Mouse (Mus musculus): Measurements from ENCODE around the gene AL607142.1. TPM values are rescaled to one million over a fixed set of nuclear protein-coding genes. Genes with fewer than 3 reads are reported as not detected.

Gene AL607142.1
- not detected in 2 replicates for total RNA-seq (2021)
- long read RNA-seq = 0 reads

- no peak for DNase-seq
These were observed at the start of gene AL607142.1 for GRCm38 (mm10) chr4:120064696-120065095. AL607142.1 (plus strand) TSS chr4:120064996.

- peak; percentile 12 for DNase-seq
These were observed 46.4 kb upstream of the AL607142.1 start for GRCm38 (mm10) chr4:120018426-120018825.

- no peak for DNase-seq
These were observed 42.4 kb upstream of the AL607142.1 start for GRCm38 (mm10) chr4:120022392-120022791.

GRCm38 (mm10) chr4:120023221-120023840 is 41.5 kb upstream of the AL607142.1 start:
- no peak for DNase-seq

- DNase-seq = no peak
These were observed 40.7 kb upstream of the AL607142.1 start for GRCm38 (mm10) chr4:120024071-120024470.

GRCm38 (mm10) chr4:120027671-120028070 is 37.1 kb upstream of the AL607142.1 start:
- no peak for DNase-seq

GRCm38 (mm10) chr4:120029937-120030336 is 34.9 kb upstream of the AL607142.1 start:
- DNase-seq = no peak

- peak; percentile 41 for DNase-seq
These were observed 32.3 kb upstream of the AL607142.1 start for GRCm38 (mm10) chr4:120032320-120032983.

- no peak for DNase-seq
These were observed 31.8 kb upstream of the AL607142.1 start for GRCm38 (mm10) chr4:120032984-120033355.

- no peak for DNase-seq
These were observed 28.5 kb upstream of the AL607142.1 start for GRCm38 (mm10) chr4:120036294-120036693.

- no peak for DNase-seq
These were observed 27.8 kb upstream of the AL607142.1 start for GRCm38 (mm10) chr4:120037007-120037406.

GRCm38 (mm10) chr4:120041520-120041919 is 23.3 kb upstream of the AL607142.1 start:
- no peak for DNase-seq

- DNase-seq = no peak
These were observed 22.3 kb upstream of the AL607142.1 start for GRCm38 (mm10) chr4:120042480-120042879.

GRCm38 (mm10) chr4:120044612-120045011 is 20.2 kb upstream of the AL607142.1 start:
- no peak for DNase-seq

GRCm38 (mm10) chr4:120045131-120045537 is 19.7 kb upstream of the AL607142.1 start:
- DNase-seq = no peak

- no peak for DNase-seq
These were observed 18.9 kb upstream of the AL607142.1 start for GRCm38 (mm10) chr4:120045871-120046270.

- no peak for DNase-seq
These were observed 17.7 kb upstream of the AL607142.1 start for GRCm38 (mm10) chr4:120047060-120047459.

GRCm38 (mm10) chr4:120048274-120048673 is 16.5 kb upstream of the AL607142.1 start:
- no peak for DNase-seq

- no peak for DNase-seq
These were observed 14.9 kb upstream of the AL607142.1 start for GRCm38 (mm10) chr4:120049857-120050256.

- no peak for DNase-seq
These were observed 12.3 kb upstream of the AL607142.1 start for GRCm38 (mm10) chr4:120052481-120052880.

GRCm38 (mm10) chr4:120053026-120054005 is 11.5 kb upstream of the AL607142.1 start:
- no peak for DNase-seq

GRCm38 (mm10) chr4:120054145-120054544 is 10.7 kb upstream of the AL607142.1 start:
- no peak for DNase-seq

- DNase-seq = no peak
These were observed 8.3 kb upstream of the AL607142.1 start for GRCm38 (mm10) chr4:120056451-120056850.
